Mouse (Mus musculus): Measurements from ENCODE around the gene Slc25a30.

- TF ChIP-seq CTCF (IDR thresholded peaks at IDR 0.05; ENCODE audit: insufficient read depth, low read length) (no peak), POLR2A (IDR thresholded peaks at IDR 0.05; ENCODE audit: borderline replicate concordance, extremely low read depth, low read depth, low read length) (no peak)
Measured at GRCm38 (mm10) chr14:75836579-75836978, 49.7 kb upstream of the Slc25a30 start.

All from lung, adult 2 months (tissue).